Mouse (Mus musculus) liver, adult (tissue): ENCODE data around the gene Cep41.
A peak's percentile ranks its signal among the peaks of the same experiment; 100 is the strongest.

Experiments
- GATA4 ChIP-seq: IDR thresholded peaks from 2 replicates; pipeline ENCODE4 v1.6.1; 2014; ENCODE audit warnings: mild to moderate bottlenecking, low read length; ENCODE audit not compliant: insufficient replicate concordance

The Cep41 gene

GRCm38 (mm10) chr6:30665296-30665695, 28.3 kb downstream of the Cep41 start:
- no peak for TF ChIP-seq GATA4

GRCm38 (mm10) chr6:30664776-30665175, 28.8 kb downstream of the Cep41 start:
- TF ChIP-seq GATA4, result no peak

- no peak for TF ChIP-seq GATA4
These were observed 34.9 kb downstream of the Cep41 start for GRCm38 (mm10) chr6:30658619-30659018.

- no peak for TF ChIP-seq GATA4
These were observed 36.3 kb downstream of the Cep41 start for GRCm38 (mm10) chr6:30657279-30657678.

GRCm38 (mm10) chr6:30654932-30655331, 38.6 kb downstream of the Cep41 start:
- TF ChIP-seq GATA4, result no peak

- no peak for TF ChIP-seq GATA4
These were observed 39.1 kb downstream of the Cep41 start for GRCm38 (mm10) chr6:30654402-30654859.

DNA sequence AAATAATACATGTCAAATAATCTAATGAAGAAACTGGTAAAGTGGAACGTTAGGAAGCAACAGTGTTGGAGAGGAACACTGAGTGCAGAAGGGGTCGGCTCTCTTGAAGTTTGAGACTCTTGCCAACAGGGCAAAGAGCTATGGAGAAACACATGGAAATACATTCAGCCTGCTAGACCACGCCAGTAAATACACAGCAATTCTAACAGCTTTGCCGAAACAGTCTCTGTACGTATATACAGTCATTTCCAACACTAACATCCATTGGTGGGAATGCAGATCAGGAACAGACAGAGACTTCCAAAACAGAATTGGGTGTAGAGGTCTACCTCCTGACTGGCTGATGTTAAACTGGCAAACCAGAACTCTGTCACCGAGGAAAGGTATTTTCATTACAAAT, 40.0 kb downstream of the Cep41 start:
- TF ChIP-seq GATA4, result no peak

DNA sequence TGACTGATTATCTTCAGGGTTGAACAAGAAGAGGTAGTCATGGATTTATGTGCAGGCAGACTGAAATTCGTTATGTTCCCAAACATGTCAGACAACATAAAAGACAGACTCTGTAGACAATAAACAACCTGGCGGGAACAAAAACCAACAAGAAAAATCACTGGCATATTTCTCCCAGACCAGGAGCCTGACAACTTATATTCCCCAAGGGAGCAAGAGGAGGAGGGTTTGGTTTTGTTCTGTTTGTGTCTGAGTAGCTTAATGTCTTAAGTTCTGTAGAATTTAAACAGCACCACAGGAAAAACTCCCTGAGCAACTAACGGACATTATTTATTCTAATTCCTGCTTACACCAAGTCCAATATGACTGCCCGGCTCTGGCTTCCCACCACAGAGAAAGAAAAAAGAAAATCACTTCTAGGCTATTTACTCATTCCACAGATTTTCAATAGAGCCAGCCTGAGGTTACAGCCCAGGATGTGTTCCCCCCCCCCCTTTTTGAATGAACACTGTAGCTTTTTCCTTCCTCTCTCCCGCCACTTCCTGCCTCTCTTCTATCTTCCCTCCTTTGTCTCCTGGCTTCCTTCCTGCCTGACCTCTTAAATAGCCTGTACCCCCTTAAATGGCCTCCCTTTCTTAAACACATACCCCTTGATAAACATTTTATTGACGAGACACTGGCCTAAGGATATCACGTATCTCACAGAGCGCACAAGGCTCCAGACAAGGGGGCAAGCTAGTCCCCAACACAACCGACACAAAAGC, 40.9 kb downstream of the Cep41 start:
- peak; percentile 35; the same call in 1 of the 2 replicates for TF ChIP-seq GATA4

- TF ChIP-seq GATA4, result no peak
These were observed 43.8 kb downstream of the Cep41 start for GRCm38 (mm10) chr6:30649651-30650296.

DNA sequence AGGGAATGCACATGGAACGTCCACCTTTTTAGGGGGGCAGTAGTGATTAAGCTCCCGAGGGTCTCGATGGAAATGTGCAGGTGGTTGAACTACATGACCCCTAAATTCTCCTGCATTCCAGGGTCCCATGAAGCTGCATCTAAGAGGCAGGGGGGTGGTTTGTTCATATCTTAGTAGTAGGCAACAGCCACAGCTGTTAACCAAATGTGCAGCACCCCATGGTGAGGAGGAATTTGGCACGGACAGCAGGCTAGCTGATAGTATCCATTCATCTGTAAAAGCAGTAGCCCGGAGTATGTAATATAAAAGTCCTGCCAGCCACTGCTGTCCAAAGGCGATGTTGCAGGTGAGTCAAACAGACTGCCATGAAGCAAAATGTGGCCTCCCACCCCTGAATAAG, 48.2 kb downstream of the Cep41 start:
- no peak for TF ChIP-seq GATA4

GRCm38 (mm10) chr6:30644462-30644861, 49.1 kb downstream of the Cep41 start:
- TF ChIP-seq GATA4, result no peak

DNA sequence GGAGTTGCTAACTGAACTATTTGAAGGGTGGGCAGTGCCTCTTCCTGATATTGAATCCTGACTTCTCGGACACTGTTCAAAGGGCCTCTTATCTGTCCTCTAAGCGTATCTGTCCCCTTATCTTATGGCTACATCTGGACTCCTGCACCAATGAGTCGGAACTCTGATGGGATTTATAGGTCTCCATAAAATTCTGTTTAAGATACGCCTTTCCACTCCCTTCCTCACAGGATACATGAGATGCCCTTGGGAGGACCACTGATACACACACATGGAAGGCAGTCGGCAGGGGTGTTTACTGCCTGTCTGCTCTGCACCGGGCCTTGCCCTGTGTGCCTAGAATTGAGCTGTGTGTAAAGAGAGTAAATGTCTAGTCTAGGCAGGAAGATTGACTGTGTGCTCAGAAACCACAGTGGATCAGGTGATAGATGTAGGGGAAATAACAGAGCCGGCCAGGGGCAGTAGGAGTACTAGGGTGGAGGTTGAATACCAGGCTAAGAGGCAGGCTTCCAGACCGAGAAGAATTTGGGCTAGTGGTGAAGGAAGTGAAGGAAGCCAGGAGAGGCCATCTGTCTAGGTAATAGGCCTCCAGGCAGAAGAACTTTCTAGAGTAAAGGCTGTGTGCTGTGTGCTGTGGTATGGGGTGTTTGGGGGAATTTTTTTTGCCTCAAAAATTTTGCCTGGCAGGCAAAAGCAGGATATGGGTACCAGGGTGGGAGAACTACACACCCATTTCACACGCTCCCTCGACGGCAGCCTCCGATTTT, 49.7 kb downstream of the Cep41 start:
- TF ChIP-seq GATA4, result no peak

- TF ChIP-seq GATA4, result no peak
These were observed 54.8 kb downstream of the Cep41 start, which contains the start of gene Cpa1 for GRCm38 (mm10) chr6:30638674-30639268. Cpa1 (plus strand) TSS chr6:30639218.

DNA sequence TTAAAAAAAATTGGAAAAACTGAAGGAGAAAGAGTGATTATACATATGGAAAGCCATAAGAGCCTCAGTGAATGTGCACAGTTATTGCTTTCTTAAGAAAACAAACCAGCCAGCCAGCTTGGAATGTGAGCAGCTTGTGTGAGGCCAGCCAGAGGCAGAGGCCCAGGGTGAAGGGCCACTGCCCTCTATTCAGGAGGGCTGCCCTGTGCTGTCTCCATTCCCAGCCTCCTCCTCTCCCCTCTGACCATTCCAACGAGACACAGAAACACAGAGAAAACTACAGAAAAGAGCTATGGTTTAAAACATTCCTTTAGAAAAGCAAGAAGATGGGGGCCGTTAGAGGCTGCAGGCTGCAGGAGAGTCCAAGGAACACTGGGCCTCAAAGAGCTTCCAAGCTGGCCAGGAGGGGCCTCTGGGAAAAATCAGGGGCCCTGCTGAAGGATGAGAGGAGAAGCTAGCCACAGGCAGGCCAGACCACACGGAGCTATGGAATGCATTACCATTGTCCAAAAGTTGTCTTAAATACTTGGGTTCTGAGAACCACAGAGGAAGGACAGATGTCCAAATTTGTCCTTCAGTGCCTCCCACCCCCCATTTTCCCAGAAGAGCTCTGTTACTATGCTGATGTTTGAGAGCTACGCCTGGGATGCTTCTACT, 57.2 kb downstream of the Cep41 start:
- TF ChIP-seq GATA4, result no peak

DNA sequence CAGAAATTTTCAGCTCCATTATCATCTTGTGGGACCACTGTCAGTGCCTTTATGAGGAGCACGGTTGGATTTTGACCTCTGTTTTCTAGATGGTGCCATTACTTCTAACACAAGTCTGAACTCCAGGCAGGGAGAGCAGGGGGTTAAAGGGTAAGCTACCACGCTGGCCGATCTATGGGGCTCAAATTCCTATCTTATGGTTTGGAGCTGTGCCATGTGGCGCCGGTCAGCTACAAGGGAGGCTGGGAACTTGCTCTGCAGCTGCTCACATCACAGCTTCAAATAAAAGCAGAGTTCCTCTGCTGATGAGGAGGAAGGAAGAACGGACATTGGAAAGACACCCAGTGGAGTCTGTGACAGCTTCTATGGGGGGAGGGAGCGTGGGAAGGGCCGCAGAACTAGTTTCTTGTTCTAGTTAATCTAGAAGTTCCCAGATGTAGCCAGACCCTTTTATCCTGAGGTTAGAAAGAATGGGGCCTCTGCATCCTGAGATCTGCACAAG, 58.1 kb downstream of the Cep41 start:
- no peak for TF ChIP-seq GATA4

- no peak for TF ChIP-seq GATA4
These were observed 63.6 kb downstream of the Cep41 start for GRCm38 (mm10) chr6:30629989-30630388.
